Mouse (Mus musculus) megakaryocyte, embryonic 14.5 days (primary cell): ENCODE results near the gene Gfi1.

Experiments used
- FLI1 ChIP-seq: IDR thresholded peaks from 2 replicates; pipeline ENCODE4 v1.6.1; 2012; ENCODE audit warnings: low read length, inconsistent platforms, mixed read lengths
- GATA1 ChIP-seq: IDR thresholded peaks from 3 replicates; pipeline ENCODE4 v1.6.1; 2012; ENCODE audit warnings: mixed read lengths, low read length, inconsistent platforms, borderline replicate concordance

DNA sequence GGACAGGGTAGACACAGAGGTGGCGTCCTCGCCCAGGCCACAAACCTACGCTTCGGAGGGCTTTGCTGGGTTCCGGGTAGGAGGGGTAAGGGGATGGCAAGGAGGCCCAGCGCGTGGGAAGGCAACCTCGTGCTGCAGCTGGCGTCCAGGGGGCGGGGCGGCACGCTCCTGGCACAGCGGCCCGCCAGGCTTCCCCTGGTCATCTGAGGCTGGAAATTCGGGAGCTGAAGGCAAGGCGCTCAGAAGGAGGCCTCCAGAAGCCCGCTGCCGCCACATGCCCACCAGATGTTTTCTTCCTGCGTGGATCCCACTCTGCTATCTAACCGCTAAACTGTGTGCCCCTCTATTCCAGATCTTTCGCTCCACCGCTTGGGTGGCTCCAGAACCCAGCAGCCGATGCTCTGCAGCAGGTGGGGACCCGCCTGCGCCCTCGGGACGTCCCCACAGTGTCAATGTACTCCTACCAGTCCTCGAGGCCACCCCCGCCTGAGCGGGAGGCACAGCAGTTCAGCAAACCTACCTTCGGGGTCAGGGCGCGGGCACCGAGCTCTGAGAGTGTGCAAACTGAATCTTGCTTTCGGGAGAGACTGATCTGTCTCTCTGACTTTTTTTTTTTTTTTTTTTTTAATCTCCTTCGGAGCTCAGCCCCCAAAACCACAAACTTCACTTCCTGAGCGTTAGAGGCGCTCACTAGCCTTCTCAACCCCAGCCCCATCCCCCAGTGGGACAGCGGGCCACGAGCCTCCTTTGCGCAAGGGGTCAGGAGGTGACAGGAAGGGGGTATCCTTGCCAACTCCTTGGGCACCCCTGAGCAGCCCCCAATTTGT, at the start of gene Gfi1:
- no peak for TF ChIP-seq GATA1
- no peak for TF ChIP-seq FLI1
